Mouse (Mus musculus) MEL (cell line): ENCODE data around the gene Sfrp4.

Experiments used
- BHLHE40 ChIP-seq: IDR thresholded peaks from 2 replicates; pipeline ENCODE4 v1.6.1; 2012; ENCODE audit warnings: low read depth, mild to moderate bottlenecking, inconsistent platforms, low read length, improper control_type of control experiment, borderline replicate concordance
- CHD2 ChIP-seq: IDR thresholded peaks from 2 replicates; pipeline ENCODE4 v1.6.1; 2011; ENCODE audit warnings: low read length, improper control_type of control experiment
- CTCF ChIP-seq, 3 experiments: IDR thresholded peaks in 2 of 3; conservative IDR thresholded peaks in 1 of 3; 2 replicates each; pipeline ENCODE4 v1.5.1; 2011 to 2012; ENCODE audit warnings: low read length in 3 of 3, low read depth in 2 of 3, mild to moderate bottlenecking in 2 of 3, improper control_type of control experiment in 1 of 3, inconsistent platforms in 1 of 3, mixed read lengths in 1 of 3, moderate library complexity in 1 of 3; ENCODE audit not compliant: control insufficient read depth in 1 of 3, insufficient read depth in 1 of 3, poor library complexity in 1 of 3, severe bottlenecking in 1 of 3
- E2F4 ChIP-seq: IDR thresholded peaks from 2 replicates; pipeline ENCODE4 v1.6.1; 2011; ENCODE audit warnings: low read depth, low read length, improper control_type of control experiment, borderline replicate concordance
- EP300 ChIP-seq, 2 experiments: IDR thresholded peaks; 2 replicates each; pipeline ENCODE4 v1.6.1; 2011; ENCODE audit warnings: improper control_type of control experiment in 2 of 2, low read length in 2 of 2, low read depth in 1 of 2, mild to moderate bottlenecking in 1 of 2
- ETS1 ChIP-seq: IDR thresholded peaks from 2 replicates; pipeline ENCODE4 v1.6.1; 2012; ENCODE audit warnings: low read depth, mild to moderate bottlenecking, inconsistent platforms, low read length, improper control_type of control experiment, moderate library complexity
- MEF2A ChIP-seq: IDR thresholded peaks from 2 replicates; pipeline ENCODE4 v1.6.1; 2014; ENCODE audit warnings: low read depth, mild to moderate bottlenecking, inconsistent platforms, low read length, improper control_type of control experiment; ENCODE audit not compliant: poor library complexity, insufficient replicate concordance, severe bottlenecking; ENCODE audit errors: extremely low read depth
- POLR2A ChIP-seq, 2 experiments: IDR thresholded peaks; 2 replicates each; pipeline ENCODE4 v1.6.1; 2011 to 2012; ENCODE audit warnings: low read length in 2 of 2, mild to moderate bottlenecking in 2 of 2, control low read depth in 1 of 2, improper control_type of control experiment in 1 of 2, low read depth in 1 of 2, moderate library complexity in 1 of 2; ENCODE audit not compliant: control insufficient read depth in 1 of 2, insufficient read depth in 1 of 2, poor library complexity in 1 of 2
- POLR2AphosphoS2 ChIP-seq: IDR thresholded peaks from 2 replicates; pipeline ENCODE4 v1.6.1; 2011; ENCODE audit warnings: low read length, improper control_type of control experiment
- RAD21 ChIP-seq: IDR thresholded peaks from 2 replicates; pipeline ENCODE4 v1.6.1; 2011; ENCODE audit warnings: mild to moderate bottlenecking, low read depth, low read length, improper control_type of control experiment
- TBP ChIP-seq: IDR thresholded peaks from 2 replicates; pipeline ENCODE4 v1.8.0; 2011; ENCODE audit warnings: low read depth, low read length, improper control_type of control experiment
- TCF12 ChIP-seq: IDR thresholded peaks from 2 replicates; pipeline ENCODE4 v1.6.1; 2014; ENCODE audit warnings: low read depth, mild to moderate bottlenecking, inconsistent platforms, low read length, improper control_type of control experiment, moderate library complexity
- ZC3H11A ChIP-seq: IDR thresholded peaks from 2 replicates; pipeline ENCODE4 v1.6.1; 2012; ENCODE audit warnings: low read depth, mild to moderate bottlenecking, inconsistent platforms, low read length, improper control_type of control experiment
- ZMIZ1 ChIP-seq: IDR thresholded peaks from 2 replicates; pipeline ENCODE4 v1.6.1; 2012; ENCODE audit warnings: low read depth, mild to moderate bottlenecking, inconsistent platforms, low read length, improper control_type of control experiment, moderate library complexity

- TF ChIP-seq CHD2 (no peak), POLR2A (IDR thresholded peaks at IDR 0.05; ENCODE audit: control insufficient read depth in 1 of 2, insufficient read depth in 1 of 2, low read depth in 1 of 2, low read length in 2 of 2, poor library complexity in 1 of 2) (no peak), EP300 (IDR thresholded peaks at IDR 0.05; ENCODE audit: low read depth in 1 of 2, low read length in 2 of 2) (no peak), CTCF (IDR thresholded peaks at IDR 0.05 in 2 of 3, conservative IDR thresholded peaks at IDR 0.05 in 1 of 3; ENCODE audit: control insufficient read depth in 1 of 3, insufficient read depth in 1 of 3, low read depth in 2 of 3, low read length in 3 of 3, poor library complexity in 1 of 3, severe bottlenecking in 1 of 3) (no peak), E2F4 (no peak), POLR2AphosphoS2 (no peak), ETS1 (no peak), MEF2A (no peak), ZC3H11A (no peak), RAD21 (no peak), TBP (no peak), TCF12 (no peak), BHLHE40 (no peak), ZMIZ1 (no peak)
Observed at GRCm38 (mm10) chr13:19612348-19612747, 10.6 kb upstream of the Sfrp4 start.
